Mouse (Mus musculus): Measurements from ENCODE around the gene Ivd.

Gene Ivd

GRCm38 (mm10) chr2:118861454-118862339 lies at the start of gene Ivd:
TSS of gene Ivd (plus strand) at chr2:118861954.
- peak; percentile 84 to 93 for DNase-seq (ENCODE audit: low spot score in 2 of 2)

GRCm38 (mm10) chr2:118812724-118813123 lies 49.0 kb upstream of the Ivd start:
- DNase-seq (ENCODE audit: low spot score in 2 of 2): no peak

GRCm38 (mm10) chr2:118813981-118814836 lies 47.5 kb upstream of the Ivd start, which contains the start of gene Knstrn:
TSS of gene Knstrn (plus strand) at chr2:118814003.
- peak in 1 of 2 experiments; percentile 88 for DNase-seq (ENCODE audit: low spot score in 2 of 2)

- no peak for DNase-seq (ENCODE audit: low spot score in 2 of 2)
Measured at GRCm38 (mm10) chr2:118822800-118823199, 39.0 kb upstream of the Ivd start.

GRCm38 (mm10) chr2:118824396-118824795 lies 37.4 kb upstream of the Ivd start:
- no peak for DNase-seq (ENCODE audit: low spot score in 2 of 2)

GRCm38 (mm10) chr2:118829096-118829495 lies 32.7 kb upstream of the Ivd start:
- DNase-seq (ENCODE audit: low spot score in 2 of 2): no peak

- no peak for DNase-seq (ENCODE audit: low spot score in 2 of 2)
Measured at GRCm38 (mm10) chr2:118834061-118834460, 27.7 kb upstream of the Ivd start.

GRCm38 (mm10) chr2:118835115-118835514 lies 26.6 kb upstream of the Ivd start:
- no peak for DNase-seq (ENCODE audit: low spot score in 2 of 2)

- DNase-seq (ENCODE audit: low spot score in 2 of 2): no peak
Measured at GRCm38 (mm10) chr2:118838330-118838729, 23.4 kb upstream of the Ivd start.

GRCm38 (mm10) chr2:118841186-118841585 lies 20.6 kb upstream of the Ivd start:
- no peak for DNase-seq (ENCODE audit: low spot score in 2 of 2)

GRCm38 (mm10) chr2:118841774-118842173 lies 20.0 kb upstream of the Ivd start:
- DNase-seq (ENCODE audit: low spot score in 2 of 2): no peak

GRCm38 (mm10) chr2:118844427-118844826 lies 17.3 kb upstream of the Ivd start:
- no peak for DNase-seq (ENCODE audit: low spot score in 2 of 2)

GRCm38 (mm10) chr2:118846246-118846645 lies 15.5 kb upstream of the Ivd start:
- DNase-seq (ENCODE audit: low spot score in 2 of 2): no peak

GRCm38 (mm10) chr2:118851756-118852155 lies 10.0 kb upstream of the Ivd start:
- DNase-seq (ENCODE audit: low spot score in 2 of 2): no peak

- DNase-seq (ENCODE audit: low spot score in 2 of 2): no peak
Measured at GRCm38 (mm10) chr2:118862340-118862675, 554 bp downstream of the Ivd start.

GRCm38 (mm10) chr2:118870601-118871000 lies 8.8 kb downstream of the Ivd start:
- DNase-seq (ENCODE audit: low spot score in 2 of 2): no peak

- no peak for DNase-seq (ENCODE audit: low spot score in 2 of 2)
Measured at GRCm38 (mm10) chr2:118871032-118871431, 9.3 kb downstream of the Ivd start.

GRCm38 (mm10) chr2:118873018-118873417 lies 11.3 kb downstream of the Ivd start:
- DNase-seq (ENCODE audit: low spot score in 2 of 2): no peak

- no peak for DNase-seq (ENCODE audit: low spot score in 2 of 2)
Measured at GRCm38 (mm10) chr2:118873890-118874430, 12.2 kb downstream of the Ivd start.

- DNase-seq (ENCODE audit: low spot score in 2 of 2): no peak
Measured at GRCm38 (mm10) chr2:118875316-118875715, 13.6 kb downstream of the Ivd start.

- no peak for DNase-seq (ENCODE audit: low spot score in 2 of 2)
Measured at GRCm38 (mm10) chr2:118876453-118876852, 14.7 kb downstream of the Ivd start.

- no peak for DNase-seq (ENCODE audit: low spot score in 2 of 2)
Measured at GRCm38 (mm10) chr2:118881019-118881418, 19.3 kb downstream of the Ivd start.

Measured in left cerebral cortex, adult 9 months (tissue).